Mouse (Mus musculus) NIH3T3 (cell line): ENCODE measurements around the gene Zfp90.

Experiments used
- DNase-seq: peaks from one replicate; pipeline ENCODE4 v3.0.0-alpha.2; 2012; ENCODE audit warnings: low read depth

Zfp90 gene

GRCm38 (mm10) chr8:106415182-106415971, at the start of gene Zfp90:
Gene Zfp90 (plus strand): TSS chr8:106415327.
- DNase-seq, result peak; percentile 97

GRCm38 (mm10) chr8:106368501-106368900, 46.6 kb upstream of the Zfp90 start:
- peak; percentile 42 for DNase-seq

- DNase-seq, result peak; percentile 17
These were observed 46.1 kb upstream of the Zfp90 start for GRCm38 (mm10) chr8:106369069-106369468.

DNA sequence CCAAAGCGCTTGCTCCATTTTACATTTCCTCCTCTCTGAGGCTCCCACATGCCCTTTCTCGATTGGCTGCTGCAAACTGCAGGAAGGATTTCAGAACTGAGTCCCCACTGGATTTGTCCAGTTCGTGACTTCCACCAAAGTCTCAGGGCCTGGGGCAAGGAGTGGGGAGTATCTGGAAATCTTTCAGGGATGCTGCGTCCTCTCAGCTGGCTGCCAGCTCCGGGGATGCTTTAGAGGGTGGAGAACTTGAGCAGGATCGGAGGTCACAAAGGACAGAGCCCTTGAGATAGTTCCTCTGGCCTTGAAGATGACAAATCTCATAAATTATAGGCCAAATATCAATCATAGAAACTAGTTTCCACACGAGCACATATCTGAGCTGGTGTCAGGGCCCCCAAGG, 39.2 kb upstream of the Zfp90 start:
- no peak for DNase-seq

DNA sequence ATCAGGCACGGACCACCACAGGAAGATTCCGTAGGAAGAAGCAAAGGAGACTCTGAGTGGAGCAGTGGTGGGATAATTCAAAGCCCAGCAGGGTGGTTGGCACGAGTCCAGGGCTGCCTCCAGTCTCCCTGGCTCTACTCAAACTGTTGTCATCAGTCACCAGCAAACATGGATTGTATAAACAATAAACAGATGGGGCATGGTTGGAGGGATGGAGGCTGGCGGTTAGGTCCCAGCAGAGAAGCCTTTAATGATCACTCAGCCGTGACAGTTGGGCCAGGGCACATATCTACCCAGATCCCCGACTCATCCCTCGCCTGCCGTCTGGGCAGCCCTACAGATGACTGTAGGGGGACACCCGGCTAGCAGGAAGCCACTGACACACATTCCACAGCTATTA, 38.3 kb upstream of the Zfp90 start:
- DNase-seq, result no peak

DNA sequence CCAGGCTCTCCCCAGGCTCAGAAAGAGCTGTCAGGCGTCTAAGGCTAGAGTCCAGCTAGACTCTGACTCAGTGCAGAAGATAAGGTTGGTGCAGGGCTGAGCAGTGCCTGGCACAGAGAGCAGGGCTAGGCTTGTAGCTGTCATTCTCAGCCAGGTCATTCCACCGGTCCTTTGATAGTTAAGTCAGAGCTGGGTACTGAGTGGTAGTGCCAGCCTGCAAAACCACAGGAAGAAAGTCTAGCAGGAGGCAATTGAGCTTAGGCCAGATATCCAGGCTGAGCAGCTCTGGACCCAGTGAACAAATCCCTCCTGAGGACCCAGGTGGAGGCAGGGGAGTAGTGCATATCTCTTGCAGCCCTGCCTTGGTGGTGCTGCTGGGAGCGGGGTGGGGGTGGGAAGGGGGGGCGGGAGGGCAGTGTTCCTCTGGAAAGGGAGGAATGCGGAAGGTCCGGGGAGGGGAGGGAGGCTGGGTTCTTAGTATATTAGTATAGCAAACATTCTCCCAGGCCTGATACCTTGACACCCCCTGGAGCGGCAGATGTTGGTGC, 36.6 kb upstream of the Zfp90 start:
- DNase-seq, result peak; percentile 60

- no peak for DNase-seq
These were observed 35.8 kb upstream of the Zfp90 start for GRCm38 (mm10) chr8:106379357-106379756.

GRCm38 (mm10) chr8:106381026-106381425, 34.1 kb upstream of the Zfp90 start:
- DNase-seq, result no peak

DNA sequence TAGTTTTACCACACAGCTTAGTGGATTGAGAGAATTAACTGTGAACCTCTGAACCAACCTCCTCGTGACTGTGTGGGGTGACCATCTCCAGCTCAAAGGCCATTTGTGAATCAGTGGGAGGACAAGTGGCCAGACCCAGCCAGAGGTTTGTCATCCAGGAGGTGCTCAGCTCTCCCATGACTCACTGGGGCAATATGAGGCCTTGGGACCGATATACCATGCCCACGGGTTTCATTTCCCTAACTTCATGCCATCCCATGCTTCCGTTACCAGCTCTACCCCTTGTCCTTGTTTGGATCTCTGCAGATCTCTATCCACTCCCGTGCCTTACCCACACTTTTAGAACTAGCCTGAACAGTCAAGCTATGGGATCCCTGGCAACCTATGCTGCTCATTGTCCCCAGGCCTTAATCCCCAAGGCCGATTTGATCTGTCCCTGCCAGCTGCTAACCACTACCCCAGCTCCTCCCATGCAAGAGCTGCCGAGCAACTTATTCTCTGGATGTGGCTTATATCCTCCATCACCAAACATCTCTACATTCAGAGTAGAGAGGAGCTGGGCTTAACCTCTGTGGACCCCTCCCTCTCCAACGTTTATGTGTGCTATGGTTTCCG, 27.2 kb upstream of the Zfp90 start:
- DNase-seq, result no peak

DNA sequence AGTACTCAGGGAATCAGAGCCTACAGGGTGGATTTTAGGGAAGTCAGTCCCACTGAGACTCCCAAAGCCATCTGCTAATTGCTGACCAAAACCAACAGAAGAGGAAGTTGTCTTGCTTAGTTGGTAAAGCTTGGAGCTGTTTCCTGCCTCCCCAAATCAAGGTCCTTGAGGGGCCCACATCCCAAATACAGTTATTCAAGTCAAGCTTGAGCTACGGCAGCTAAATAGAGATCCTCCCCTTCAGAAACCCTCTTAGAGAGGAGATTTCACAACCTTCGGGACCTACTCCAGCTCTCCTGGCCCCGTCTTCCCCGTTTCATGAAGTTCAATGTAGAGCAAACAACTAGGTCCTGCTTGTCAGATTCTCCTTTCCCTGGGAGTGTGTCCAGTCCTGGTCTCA, 20.6 kb upstream of the Zfp90 start:
- no peak for DNase-seq

DNA sequence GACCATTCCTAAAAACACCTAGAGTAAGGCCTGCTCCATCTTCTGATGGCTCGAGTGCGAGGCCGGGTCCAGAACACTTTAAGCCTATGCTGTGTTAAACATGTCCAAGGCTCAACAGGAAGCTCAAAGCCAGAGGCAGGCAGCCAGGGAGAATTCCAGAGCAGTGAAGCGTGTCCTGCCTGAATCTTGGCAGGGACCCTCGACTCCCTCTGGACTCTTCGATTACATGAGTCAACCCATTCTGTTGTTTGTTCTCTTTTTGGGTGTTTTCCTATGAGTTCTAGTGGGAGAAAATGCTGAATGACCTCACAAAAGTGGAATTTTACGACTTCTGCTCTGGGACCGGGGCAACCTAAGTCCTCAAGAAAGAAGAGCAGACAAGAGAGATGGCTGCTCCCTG, 15.4 kb upstream of the Zfp90 start:
- DNase-seq, result peak; percentile 99

DNA sequence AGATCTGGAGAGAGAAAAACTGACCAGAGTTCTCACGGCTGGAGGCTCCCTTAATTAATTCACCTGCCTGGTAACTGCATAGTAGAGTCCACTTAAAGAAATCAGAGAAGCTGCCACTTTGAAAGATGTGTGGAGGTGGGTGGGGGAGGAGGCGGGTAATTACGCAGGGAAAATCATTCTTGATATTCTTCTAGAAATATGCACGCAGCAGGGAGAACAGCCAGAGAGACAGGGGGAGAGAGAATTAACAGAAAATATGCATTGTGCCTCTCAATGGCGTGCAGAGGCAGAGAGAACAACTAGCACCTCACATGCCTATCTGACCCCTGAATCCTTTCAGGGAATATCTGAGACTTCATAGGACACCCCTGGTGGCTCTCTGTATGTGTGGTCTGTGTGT, 14.9 kb upstream of the Zfp90 start:
- DNase-seq, result peak; percentile 70

GRCm38 (mm10) chr8:106403246-106403933, 11.7 kb upstream of the Zfp90 start:
- DNase-seq, result peak; percentile 89

DNA sequence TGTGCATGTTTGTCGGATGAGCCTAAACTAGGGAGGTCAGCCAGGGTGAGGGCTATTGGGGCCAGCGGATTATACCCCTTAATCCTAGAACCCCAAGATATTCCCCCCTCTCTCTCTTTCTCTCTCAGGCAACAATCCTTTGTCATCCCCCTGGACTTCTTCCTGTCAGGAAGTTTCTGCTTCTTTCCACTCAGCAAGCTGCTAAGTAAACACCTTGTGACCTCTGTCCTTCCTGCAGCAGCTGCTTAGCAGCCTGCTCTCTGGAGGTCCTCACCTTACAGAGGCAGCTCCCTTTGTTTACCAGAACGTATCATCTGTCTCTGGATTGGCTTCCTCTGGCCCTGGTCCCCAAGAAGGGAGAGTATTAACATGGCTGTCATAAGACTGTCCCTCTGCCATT, 10.3 kb upstream of the Zfp90 start:
- DNase-seq, result no peak

- peak; percentile 13 for DNase-seq
These were observed 9.3 kb upstream of the Zfp90 start for GRCm38 (mm10) chr8:106405810-106406209.

- DNase-seq, result no peak
These were observed 5.1 kb upstream of the Zfp90 start for GRCm38 (mm10) chr8:106410055-106410454.

DNA sequence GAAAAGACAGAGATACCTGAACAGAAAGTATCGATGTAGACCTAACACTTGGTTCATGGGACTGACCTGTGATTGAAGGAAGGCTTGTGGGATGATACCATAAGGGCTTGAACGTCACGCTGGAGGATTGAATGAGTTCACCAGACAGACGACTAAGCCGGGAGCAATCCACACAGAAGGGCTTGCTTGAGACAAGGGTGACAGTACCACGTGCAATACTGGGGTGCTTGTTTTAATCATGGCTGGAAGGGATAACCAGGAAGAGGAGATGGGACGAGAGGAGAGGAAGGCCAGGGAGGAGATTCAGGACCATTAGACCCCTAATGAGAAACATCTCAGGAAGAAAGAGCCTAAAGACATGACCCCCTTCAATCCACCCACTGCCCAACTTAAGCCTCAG, 4.6 kb upstream of the Zfp90 start:
- DNase-seq, result no peak

- peak; percentile 88 for DNase-seq
These were observed 3.2 kb upstream of the Zfp90 start for GRCm38 (mm10) chr8:106411783-106412451.

DNA sequence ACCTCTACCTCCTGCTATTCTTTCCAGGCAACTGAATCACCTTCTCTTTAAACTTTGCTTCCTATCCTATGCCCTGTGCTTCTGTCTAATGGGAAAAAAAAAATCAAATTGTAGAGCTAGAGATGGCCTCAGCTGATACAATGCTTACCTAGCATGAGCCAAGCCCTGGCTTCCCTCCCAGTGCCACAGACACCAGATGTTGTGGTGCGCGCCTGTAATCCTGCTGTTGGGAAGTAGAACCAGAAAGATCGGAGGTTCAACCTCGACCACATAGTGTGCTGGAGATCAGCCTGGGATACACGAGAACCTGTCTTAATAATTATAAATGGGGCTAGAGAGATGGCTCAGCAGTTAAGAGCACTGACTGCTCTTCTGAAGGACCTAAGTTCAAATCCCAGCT, 2.6 kb downstream of the Zfp90 start:
- no peak for DNase-seq

GRCm38 (mm10) chr8:106431088-106431487, 16.0 kb downstream of the Zfp90 start:
- no peak for DNase-seq

DNA sequence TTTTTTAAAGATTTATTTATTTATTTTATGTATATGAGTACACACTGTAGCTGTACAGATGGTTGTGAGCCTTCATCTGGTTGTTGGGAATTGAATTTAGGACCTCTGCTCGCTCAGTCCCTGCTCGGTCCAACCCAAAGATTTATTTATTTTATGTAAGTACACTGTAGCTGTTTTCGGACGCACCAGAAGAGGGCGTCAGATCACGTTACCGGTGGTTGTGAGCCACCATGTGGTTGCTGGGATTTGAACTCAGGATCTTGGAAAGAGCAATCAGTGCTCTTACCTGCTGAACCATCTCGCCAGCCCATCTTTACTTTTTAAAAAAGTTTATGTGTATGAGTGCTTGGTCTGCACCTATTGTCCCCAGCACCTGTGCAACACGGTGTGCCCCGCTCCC, 16.8 kb downstream of the Zfp90 start:
- DNase-seq, result peak; percentile 29

GRCm38 (mm10) chr8:106432954-106433570, 17.9 kb downstream of the Zfp90 start:
- DNase-seq, result peak; percentile 95
